Mouse (Mus musculus) hindbrain, embryonic 11.5 days (tissue): ENCODE data around the gene Col8a2. TPM values are rescaled to one million over a fixed set of nuclear protein-coding genes. Genes with fewer than 3 reads are reported as not detected.

Source experiments
- ATAC-seq: fragments of 200-750 bp; cut with Nextera tagmentation; 2 replicates; pipeline ENCODE4 v1.8.0; 2017; ENCODE audit warnings: mild to moderate bottlenecking, moderate TSS enrichment, moderate library complexity; ENCODE audit not compliant: low FRiP score
- DNase-seq: peaks from one replicate; pipeline ENCODE4 v3.0.0-alpha.2; 2015; ENCODE audit warnings: low spot score
- H3K27ac ChIP-seq: fragments of 300-500 bp; sonication (generic); 2 replicates; pipeline ENCODE4 v1.5.1; 2014; ENCODE audit warnings: mild to moderate bottlenecking, low read depth, low read length
- H3K27me3 ChIP-seq: fragments of 300-500 bp; sonication (generic); 2 replicates; pipeline ENCODE4 v1.6.1; 2014; ENCODE audit warnings: mild to moderate bottlenecking, low read length, moderate library complexity, mixed read lengths; ENCODE audit not compliant: control insufficient read depth, insufficient read depth
- H3K36me3 ChIP-seq: fragments of 300-500 bp; sonication (generic); 2 replicates; pipeline ENCODE4 v1.6.1; 2014; ENCODE audit warnings: mild to moderate bottlenecking, low read length, moderate library complexity, mixed read lengths; ENCODE audit not compliant: control insufficient read depth, insufficient read depth
- H3K4me1 ChIP-seq: fragments of 300-500 bp; sonication (generic); replicated peaks from 2 replicates; pipeline ENCODE4 v1.6.1; 2014; ENCODE audit warnings: low read length, mixed read lengths; ENCODE audit not compliant: control insufficient read depth, insufficient read depth
- H3K4me2 ChIP-seq: fragments of 300-500 bp; sonication (generic); replicated peaks from 2 replicates; pipeline ENCODE4 v1.6.1; 2014; ENCODE audit warnings: mild to moderate bottlenecking, low read depth, low read length
- H3K4me3 ChIP-seq: fragments of 300-500 bp; sonication (generic); 2 replicates; pipeline ENCODE4 v1.5.1; 2014; ENCODE audit warnings: low read depth, low read length
- H3K9ac ChIP-seq: fragments of 300-500 bp; sonication (generic); 2 replicates; pipeline ENCODE4 v1.6.1; 2014; ENCODE audit warnings: low read depth, low read length
- H3K9me3 ChIP-seq: fragments of 300-500 bp; sonication (generic); 2 replicates; pipeline ENCODE4 v1.6.1; 2016; ENCODE audit warnings: low read length; ENCODE audit not compliant: control insufficient read depth
- WGBS: fragments of 180-500 bp; shearing (Covaris S2); extraction: QIAGEN DNeasy Blood & Tissue Kit; methylation state at CpG from one replicate; pipeline ENCODE4 v1.1.7; 2014; 5-methylcytosine and 5-hydroxymethylcytosine counted together
- polyA plus RNA-seq: library from polyadenylated mRNA; unstranded; fragments of >200 nt; fragmentation: Nextera tagmentation; extraction: Ambion mirVana; gene quantifications from 2 replicates; pipeline ENCODE4 v1.2.1, GENCODE M21; 2014

The Col8a2 gene
- polyA plus RNA-seq, 1 experiment from 2014 or later = 17.4 TPM

DNA sequence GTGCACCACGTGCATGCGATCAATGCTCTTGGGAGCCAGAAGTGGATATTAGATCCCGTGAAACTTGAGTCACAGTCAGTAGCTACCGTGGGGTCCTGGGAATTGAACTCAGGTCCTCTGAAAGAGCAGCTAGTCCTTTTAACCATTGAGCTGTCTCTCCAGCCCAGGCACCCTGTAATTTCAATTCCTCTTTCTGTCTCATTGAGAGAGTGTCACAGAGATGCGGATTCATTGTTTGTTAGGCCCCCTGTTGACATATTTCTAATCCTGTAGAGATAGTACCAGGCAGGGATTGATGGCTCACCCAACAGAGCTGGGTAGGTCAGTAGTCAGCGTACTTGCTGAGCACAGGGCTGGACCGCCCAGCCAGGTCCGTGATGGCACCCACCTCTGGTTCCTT, 3.7 kb downstream of the Col8a2 start:
- 82% methylated on average over 8 of the region's 8 CpGs for WGBS

GRCm38 (mm10) chr4:126291196-126291595, 4.6 kb downstream of the Col8a2 start:
- H3K27me3 ChIP-seq = peaks cover 24% of the 10 kb centered on the region
- DNase-seq (no peak), ATAC-seq (no peak)
- WGBS = 35% methylated on average over 13 of the region's 13 CpGs
- no peak overlapping the region for H3K4me2 ChIP-seq
- H3K9me3 ChIP-seq = no peaks in the 10 kb centered on the region
- H3K9ac ChIP-seq = no peak overlapping the region
- H3K4me1 ChIP-seq = no peaks in the 10 kb centered on the region
- no peak overlapping the region for H3K4me3 ChIP-seq
- H3K36me3 ChIP-seq = no peaks in the 10 kb centered on the region
- no peak overlapping the region for H3K27ac ChIP-seq

More for the DNA sequence above, 3.7 kb downstream of the Col8a2 start:
- Histone ChIP-seq H3K9me3 (no peaks in the 10 kb centered on the region), H3K9ac (no peak overlapping the region), H3K4me3 (no peak overlapping the region), H3K4me1 (no peaks in the 10 kb centered on the region), H3K36me3 (no peaks in the 10 kb centered on the region), H3K27ac (no peak overlapping the region), H3K27me3 (peaks cover 26% of the 10 kb centered on the region), H3K4me2 (no peak overlapping the region)
- ATAC-seq (no peak), DNase-seq (no peak)

- Histone ChIP-seq H3K27ac (no peak overlapping the region), H3K27me3 (peaks cover 35% of the 10 kb centered on the region), H3K4me3 (no peak overlapping the region), H3K4me1 (peaks cover 6% of the 10 kb centered on the region; the same call in 1 of the 2 replicates), H3K9me3 (no peaks in the 10 kb centered on the region), H3K36me3 (no peaks in the 10 kb centered on the region), H3K9ac (no peak overlapping the region), H3K4me2 (no peak overlapping the region)
- 67% methylated on average over 6 of the region's 6 CpGs for WGBS
- ATAC-seq (no peak), DNase-seq (no peak)
Measured at GRCm38 (mm10) chr4:126295152-126295551, 8.6 kb downstream of the Col8a2 start.

GRCm38 (mm10) chr4:126295937-126296336, 9.3 kb downstream of the Col8a2 start:
- Histone ChIP-seq H3K27ac (no peak overlapping the region), H3K9me3 (no peaks in the 10 kb centered on the region), H3K4me2 (no peak overlapping the region), H3K27me3 (peaks cover 43% of the 10 kb centered on the region), H3K9ac (no peak overlapping the region), H3K36me3 (no peaks in the 10 kb centered on the region), H3K4me1 (peaks cover 6% of the 10 kb centered on the region; the same call in 1 of the 2 replicates), H3K4me3 (no peak overlapping the region)
- 34% methylated on average over 4 of the region's 4 CpGs for WGBS
- no peak for DNase-seq
- ATAC-seq = no peak

GRCm38 (mm10) chr4:126296617-126297101, 10.1 kb downstream of the Col8a2 start:
- no peak overlapping the region for H3K27ac ChIP-seq
- H3K9me3 ChIP-seq = no peaks in the 10 kb centered on the region

DNA sequence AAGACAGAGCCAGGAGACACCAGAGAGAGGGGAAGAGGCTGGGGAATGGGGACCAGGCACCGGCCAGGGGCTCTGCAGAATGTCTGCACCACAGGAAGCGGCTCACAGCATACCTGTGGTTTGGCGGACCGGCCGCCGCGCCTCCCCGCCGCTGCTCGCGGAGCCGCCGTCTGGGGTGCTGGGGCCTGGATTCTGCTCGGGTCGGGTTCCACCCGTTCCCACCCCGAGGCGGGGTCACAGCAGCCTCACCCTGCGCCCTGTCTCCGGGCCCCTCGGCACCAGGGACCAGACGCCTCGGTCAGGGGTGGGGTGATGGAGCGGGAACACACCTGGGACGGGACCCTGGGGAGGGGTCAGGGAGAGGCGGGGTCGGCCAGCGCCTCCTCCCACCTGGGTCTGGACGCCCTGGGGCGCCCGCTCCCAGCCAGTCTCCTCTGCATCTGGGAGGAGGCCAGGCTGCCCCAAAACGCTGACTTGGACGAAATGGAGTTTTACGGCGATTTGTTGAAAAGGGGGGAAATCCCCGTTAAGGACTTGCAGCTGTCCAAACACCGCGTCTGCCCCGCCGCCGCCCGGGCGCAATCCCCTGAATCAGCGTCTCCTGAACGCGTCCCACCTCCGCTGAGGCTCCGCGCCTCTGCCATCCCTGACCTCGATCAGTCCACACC, 14.5 kb downstream of the Col8a2 start:
- ATAC-seq = no peak
- Histone ChIP-seq H3K4me3 (peak overlapping the region; percentile 6), H3K36me3 (no peaks in the 10 kb centered on the region), H3K4me2 (peak overlapping the region; percentile 36), H3K4me1 (peaks cover 13% of the 10 kb centered on the region; the same call in 1 of the 2 replicates), H3K9ac (no peak overlapping the region), H3K27ac (no peak overlapping the region), H3K9me3 (no peaks in the 10 kb centered on the region), H3K27me3 (peaks cover 61% of the 10 kb centered on the region)
- peak; percentile 30 for DNase-seq
- 1% methylated on average over 31 of the region's 50 CpGs for WGBS

More at GRCm38 (mm10) chr4:126296617-126297101, 10.1 kb downstream of the Col8a2 start:
- Histone ChIP-seq H3K27me3 (peaks cover 50% of the 10 kb centered on the region), H3K4me3 (peak overlapping the region; percentile 25), H3K36me3 (no peaks in the 10 kb centered on the region), H3K4me1 (peaks cover 11% of the 10 kb centered on the region; the same call in 1 of the 2 replicates), H3K9ac (peak overlapping the region; percentile 47), H3K4me2 (peak overlapping the region; percentile 59)
- WGBS = under 1% methylated on average over 33 of the region's 34 CpGs
- DNase-seq (peak; percentile 61), ATAC-seq (no peak)

DNA sequence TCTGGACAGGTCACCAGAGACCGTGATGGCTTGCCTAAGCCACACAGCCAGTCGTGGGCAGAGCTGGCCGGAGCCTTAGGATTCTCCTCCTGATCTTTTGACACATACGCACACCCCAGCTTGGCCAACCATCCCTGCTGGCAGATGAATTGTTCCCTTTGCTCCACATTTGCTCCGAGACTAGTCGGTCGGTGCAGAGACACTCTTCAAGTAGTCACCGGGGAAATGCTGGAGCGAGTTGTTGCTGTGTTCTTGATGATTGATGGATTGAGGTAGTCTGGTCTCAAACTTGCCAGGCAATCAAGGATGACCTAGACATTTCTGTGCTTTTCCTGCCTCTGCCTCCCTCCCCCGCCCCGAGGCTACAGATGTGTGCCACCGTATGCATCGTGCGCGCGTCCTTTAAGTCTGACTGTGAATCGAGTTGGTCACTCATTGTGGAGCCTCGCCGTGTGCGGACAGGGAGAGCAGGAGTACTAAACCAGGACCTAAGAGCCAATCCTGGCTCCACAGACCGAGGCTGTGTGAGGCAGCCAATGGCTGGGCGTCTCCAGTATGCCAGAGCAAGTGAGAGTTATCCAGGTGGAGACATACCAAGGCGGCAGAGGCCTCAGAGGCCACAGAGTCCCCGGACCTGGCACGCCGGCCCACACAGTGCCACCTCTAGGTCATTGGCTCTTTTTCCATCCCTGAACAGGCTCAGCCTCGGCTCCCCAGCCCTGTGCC, 15.2 kb downstream of the Col8a2 start:
- H3K9ac ChIP-seq = no peak overlapping the region
- H3K36me3 ChIP-seq = no peaks in the 10 kb centered on the region
- H3K27ac ChIP-seq = no peak overlapping the region
- peaks cover 56% of the 10 kb centered on the region for H3K27me3 ChIP-seq
- ATAC-seq (no peak), DNase-seq (peak; percentile 51)
- peak overlapping the region; percentile 36 for H3K4me2 ChIP-seq
- peaks cover 11% of the 10 kb centered on the region; the same call in 1 of the 2 replicates for H3K4me1 ChIP-seq
- no peaks in the 10 kb centered on the region for H3K9me3 ChIP-seq
- peak overlapping the region; percentile 6; the same call in 1 of the 2 replicates for H3K4me3 ChIP-seq
- 2% methylated on average over 27 of the region's 27 CpGs for WGBS

- Histone ChIP-seq H3K9me3 (no peaks in the 10 kb centered on the region), H3K4me1 (0 out of 2 replicates have a peak, but pooled peaks cover 7% of the 10 kb centered on the region), H3K27me3 (peaks cover 39% of the 10 kb centered on the region), H3K4me2 (no peak overlapping the region), H3K36me3 (no peaks in the 10 kb centered on the region), H3K27ac (no peak overlapping the region), H3K9ac (no peak overlapping the region), H3K4me3 (no peak overlapping the region)
- no peak for DNase-seq
- WGBS = 71% methylated on average over 4 of the region's 4 CpGs
- ATAC-seq = no peak
Measured at GRCm38 (mm10) chr4:126303877-126304276, 17.3 kb downstream of the Col8a2 start.
